ENCODE assay signal across 8 mouse cellular contexts in the genomic region with DNA sequence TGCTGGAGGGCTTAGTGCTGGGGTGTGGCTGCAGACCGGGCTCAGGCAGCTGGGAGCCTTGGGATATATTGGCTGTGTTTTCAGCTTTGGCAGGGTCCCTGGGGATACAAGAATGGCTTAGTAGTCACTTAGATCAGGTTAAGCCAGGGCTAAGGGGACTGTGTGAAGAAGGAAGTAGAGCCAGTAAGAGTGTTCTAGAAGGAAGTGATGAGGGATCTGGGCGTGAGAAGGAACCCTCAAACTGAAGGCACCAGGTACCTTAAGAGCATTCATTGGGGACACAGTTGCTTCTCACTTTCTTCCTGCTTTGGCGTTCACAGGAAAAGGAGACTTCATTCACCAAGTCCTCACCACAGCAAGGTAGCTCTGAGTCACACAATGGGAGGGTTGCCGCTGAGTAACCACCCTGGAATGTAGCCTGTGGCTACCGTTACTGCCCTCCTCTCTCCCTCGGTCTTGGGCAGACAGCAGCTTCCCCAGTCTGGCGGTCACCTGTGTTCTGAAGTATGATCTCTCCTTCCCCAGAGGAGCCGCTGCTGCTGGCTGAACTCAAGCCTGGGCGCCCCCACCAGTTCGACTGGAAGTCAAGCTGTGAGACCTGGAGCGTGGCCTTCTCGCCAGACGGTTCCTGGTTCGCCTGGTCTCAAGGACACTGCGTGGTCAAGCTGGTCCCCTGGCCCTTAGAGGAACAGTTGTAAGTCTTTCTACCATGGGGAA. TPM values are rescaled to one million over a fixed set of nuclear protein-coding genes. Genes with fewer than 3 reads are reported as not detected.
DNase-seq lines count a peak whose midpoint lies in the region; ATAC-seq and TF ChIP-seq lines count a peak whose summit lies in the region.

No protein-coding gene starts in this region.

- DNase-seq in cerebellum, adult 2 months: peak; percentile 43 to 58
- DNase-seq in cerebellum, adult 9-10 months: no peak
- peak; percentile 92 for DNase-seq in Muller cell, postnatal 12 days (ENCODE audit: inconsistent ontology term)
- peak; percentile 38 to 44 for DNase-seq in heart, postnatal 10 days
- peak; percentile 29 for DNase-seq in lung, postnatal 14 days
- no peak for DNase-seq in retina, postnatal 1 day
- DNase-seq in T-cell, adult 2 months (ENCODE audit: low spot score): no peak

- no peak for TF ChIP-seq CTCF in cerebellum, adult 2 months (IDR thresholded peaks at IDR 0.05; ENCODE audit: borderline replicate concordance, insufficient read depth, low read depth, low read length)

- 0 out of 2 replicates have a peak overlapping the region, but pooled peaks have one; percentile 23 for H3K27ac ChIP-seq in cerebellum, adult 2 months (ENCODE audit: insufficient read depth, low read length)

- 16% methylated on average over 15 of the region's 15 CpGs for WGBS in cerebellum, adult 2 months

- H3K4me1 ChIP-seq in cerebellum, adult 2 months (ENCODE audit: control insufficient read depth, insufficient read depth, low read length): peaks cover 31% of the 10 kb centered on the region

- H3K4me3 ChIP-seq in cerebellum, adult 2 months (replicated peaks; ENCODE audit: insufficient read depth, low read depth, low read length): no peak overlapping the region

- intact Hi-C loops in heart, postnatal 10 days (cut with DNase I): no loop called here

- H3K27me3 ChIP-seq in cerebellum, adult 2 months (ENCODE audit: control insufficient read depth, insufficient read depth, low read length): no peaks in the 10 kb centered on the region

- no peak for ATAC-seq in frontal cortex, adult (ENCODE audit: low TSS enrichment)

- TF ChIP-seq POLR2A in cerebellum, adult 2 months (IDR thresholded peaks at IDR 0.05; ENCODE audit: borderline replicate concordance, insufficient read depth, low read length): no peak

RNA-seq across cellular contexts. Expression of a gene that starts 6.1 kb away (rescaled TPM):
- 235 and 238 TPM in 2 replicates for polyA plus RNA-seq in cerebellum, adult 2 months (2012; rRNA removed)
- total RNA-seq in heart, postnatal 10 days (2021): 100 to 1,000 TPM; 108 to 118 TPM

RNA-seq across cellular contexts. Expression of a gene that starts 25.6 kb away (rescaled TPM):
- polyA plus RNA-seq in cerebellum, adult 2 months (2012; rRNA removed): 9.9 and 10.4 TPM in 2 replicates
- total RNA-seq in heart, postnatal 10 days (2021): 10 to 100 TPM; 14.5 to 14.9 TPM

RNA-seq across cellular contexts. Expression of a gene that starts 44.3 kb away (rescaled TPM):
- polyA plus RNA-seq in cerebellum, adult 2 months (2012; rRNA removed): 3.7 and 3.9 TPM in 2 replicates
- total RNA-seq in heart, postnatal 10 days (2021): 10 to 100 TPM; 12.8 to 17.4 TPM

RNA-seq across cellular contexts. Expression of a gene that starts 50.6 kb away (rescaled TPM):
- polyA plus RNA-seq in cerebellum, adult 2 months (2012; rRNA removed): 12.1 and 13.7 TPM in 2 replicates
- under 1 TPM; 0.02 to 0.05 TPM for total RNA-seq in heart, postnatal 10 days (2021)

Comparison
In these comparisons a context has a peak if more than half of its experiments do, and no peak if none do; other contexts are left out.
1. DNase-seq: peak in cerebellum, adult 2 months (2 of 2), Muller cell, postnatal 12 days (single experiment), heart, postnatal 10 days (2 of 2) and lung, postnatal 14 days (single experiment); none in cerebellum, adult 9-10 months (single experiment), retina, postnatal 1 day (single experiment) and T-cell, adult 2 months (single experiment).